Mouse (Mus musculus) layer of hippocampus, adult 8-10 months (tissue): Measurements from ENCODE around the gene Hes6. TPM values are rescaled to one million over a fixed set of nuclear protein-coding genes. Genes with fewer than 3 reads are reported as not detected.

Source experiments
- DNase-seq, 2 experiments: peaks; one replicate each; pipeline ENCODE4 v3.0.0; 2022; ENCODE audit warnings: low spot score in 2 of 2
- total RNA-seq, 4 experiments: library from RNA; stranded (reverse); gene quantifications; 2 replicates each; pipeline ENCODE4 v1.2.4; 2022

The Hes6 gene
- total RNA-seq, result 10 to 100 TPM; 15.0 to 20.8 (median 16.2) TPM

- DNase-seq, result peak; percentile 41 to 53
Measured at GRCm38 (mm10) chr1:91413898-91414594, at the start of gene Hes6. Gene Hes6 (minus strand): TSS chr1:91414038.

- no peak for DNase-seq
Measured at GRCm38 (mm10) chr1:91463336-91463995, 49.6 kb upstream of the Hes6 start.

- DNase-seq, result no peak
Measured at GRCm38 (mm10) chr1:91460564-91460963, 46.7 kb upstream of the Hes6 start.

DNA sequence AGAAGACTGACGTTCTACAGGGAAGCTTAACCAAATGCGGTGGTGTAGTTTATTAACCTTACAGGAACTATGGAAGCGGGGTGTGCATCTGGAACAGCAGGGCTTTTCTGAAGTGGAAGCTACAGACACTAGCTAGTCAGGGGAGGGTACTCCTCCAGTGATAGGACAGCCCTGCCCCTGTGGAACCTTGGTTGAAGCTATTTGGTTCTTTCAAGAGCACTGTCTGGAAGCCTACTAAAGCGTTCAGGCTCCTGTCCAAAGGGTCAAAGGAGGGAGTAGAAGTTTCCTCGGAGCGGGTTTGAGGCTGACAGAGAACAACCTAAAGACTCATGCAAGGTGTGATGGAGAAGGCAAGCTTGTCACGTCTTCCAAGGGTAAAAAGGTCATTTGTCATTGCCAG is 46.2 kb upstream of the Hes6 start:
- no peak for DNase-seq

DNA sequence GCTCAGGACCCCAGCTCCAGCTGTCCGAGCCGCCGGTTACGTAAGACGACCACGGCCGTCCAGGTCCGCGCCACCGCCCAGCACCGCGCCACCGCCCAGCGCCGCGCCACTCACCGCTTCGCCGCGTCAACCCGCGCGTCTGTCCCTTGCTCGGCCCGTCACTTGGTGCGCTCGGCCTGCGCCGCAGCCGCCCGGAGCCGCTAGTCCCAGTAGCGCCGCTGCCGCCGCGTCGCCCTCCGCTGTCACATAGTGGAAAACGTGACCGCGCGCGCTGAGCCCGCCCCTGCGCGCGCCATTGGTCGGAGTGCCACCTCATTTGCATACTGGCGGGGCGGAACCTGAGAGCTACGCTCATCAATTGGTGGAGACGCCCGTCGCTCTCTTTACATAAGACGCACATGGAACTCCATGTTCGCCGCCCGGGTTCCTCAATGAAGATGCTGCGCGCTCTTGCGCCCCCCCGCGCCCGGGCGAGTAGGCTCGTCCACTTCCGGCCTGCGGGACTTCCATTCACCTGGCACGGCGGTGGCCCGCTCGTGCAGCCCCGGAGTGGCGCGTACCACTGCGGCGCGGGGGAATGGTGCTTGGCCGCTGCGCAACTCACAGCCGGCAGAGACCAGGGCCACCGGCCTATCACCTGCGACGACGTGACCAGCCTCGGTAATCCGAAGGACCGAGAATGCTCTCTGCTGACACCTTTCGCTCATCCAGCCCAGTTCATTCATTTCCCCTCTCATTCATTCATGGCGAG is 45.4 kb upstream of the Hes6 start, which contains the start of gene Per2:
Gene Per2, minus strand, starts transcription at position 266 of the 751 bp plus-strand sequence.
- peak; percentile 99 to 100 for DNase-seq

GRCm38 (mm10) chr1:91458223-91458861 is 44.5 kb upstream of the Hes6 start:
- DNase-seq, result peak; percentile 42 to 52

DNA sequence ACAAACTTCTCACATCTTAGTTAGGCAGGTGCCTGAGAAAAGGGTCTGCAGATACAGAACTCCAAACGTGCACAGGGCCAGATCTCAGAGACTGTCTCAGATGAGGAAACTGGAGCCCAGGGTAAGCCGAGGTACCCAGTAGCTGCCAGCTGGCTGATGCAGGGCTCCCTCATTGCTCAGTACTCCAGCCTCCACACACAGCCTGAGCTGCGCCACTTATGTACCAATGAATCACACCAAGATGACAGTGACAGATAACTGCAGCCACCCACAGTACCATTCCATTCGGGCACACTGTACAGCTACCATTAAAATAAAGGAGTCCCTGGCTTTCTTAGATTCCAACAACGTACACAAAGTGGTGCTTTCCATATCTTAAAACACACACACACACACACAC is 43.9 kb upstream of the Hes6 start:
- peak; percentile 73 to 77 for DNase-seq

DNA sequence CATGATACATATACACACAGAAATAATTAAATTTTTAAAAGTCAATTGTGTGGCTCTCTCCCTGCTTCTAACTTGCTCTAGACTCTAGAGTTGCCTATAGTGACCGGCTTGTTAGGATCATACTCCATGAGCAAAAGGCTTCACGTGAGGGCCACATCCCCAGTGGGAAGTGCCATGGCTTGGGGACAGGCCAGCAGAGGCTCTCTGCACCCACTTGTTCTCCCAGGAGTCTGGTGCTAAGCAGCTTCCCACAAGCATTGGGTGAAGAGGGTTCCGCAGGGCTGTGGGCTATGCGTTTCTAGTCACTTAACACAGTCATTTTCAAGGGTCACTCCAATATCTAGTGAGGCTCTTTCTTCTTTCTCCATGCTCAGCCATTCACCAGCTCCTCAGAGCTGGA is 43.3 kb upstream of the Hes6 start:
- DNase-seq, result no peak

DNA sequence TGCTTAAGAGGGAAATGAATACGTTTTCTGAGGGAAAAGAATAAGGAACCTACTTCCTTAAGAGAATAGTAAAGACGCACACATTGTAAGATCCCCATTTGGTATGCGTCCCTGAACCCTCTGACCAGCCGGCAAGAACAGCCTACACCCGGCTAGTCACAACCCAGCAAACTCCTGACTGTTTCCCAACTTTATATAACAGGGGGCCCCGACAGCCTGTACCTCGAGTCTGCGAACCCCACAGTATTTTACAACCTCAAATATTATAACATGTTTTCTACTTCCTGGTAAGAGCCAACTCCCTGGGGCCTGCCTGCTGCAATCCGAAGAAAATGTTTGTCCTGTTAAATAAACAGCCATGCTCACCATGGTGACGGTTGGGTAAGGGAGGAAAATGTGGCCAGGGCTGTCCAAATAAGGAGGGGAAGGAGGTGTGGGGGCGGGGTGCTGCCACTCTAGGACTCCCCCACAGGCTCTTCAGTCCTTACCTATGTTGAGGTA is 42.5 kb upstream of the Hes6 start:
- DNase-seq, result peak; percentile 41 to 43

DNA sequence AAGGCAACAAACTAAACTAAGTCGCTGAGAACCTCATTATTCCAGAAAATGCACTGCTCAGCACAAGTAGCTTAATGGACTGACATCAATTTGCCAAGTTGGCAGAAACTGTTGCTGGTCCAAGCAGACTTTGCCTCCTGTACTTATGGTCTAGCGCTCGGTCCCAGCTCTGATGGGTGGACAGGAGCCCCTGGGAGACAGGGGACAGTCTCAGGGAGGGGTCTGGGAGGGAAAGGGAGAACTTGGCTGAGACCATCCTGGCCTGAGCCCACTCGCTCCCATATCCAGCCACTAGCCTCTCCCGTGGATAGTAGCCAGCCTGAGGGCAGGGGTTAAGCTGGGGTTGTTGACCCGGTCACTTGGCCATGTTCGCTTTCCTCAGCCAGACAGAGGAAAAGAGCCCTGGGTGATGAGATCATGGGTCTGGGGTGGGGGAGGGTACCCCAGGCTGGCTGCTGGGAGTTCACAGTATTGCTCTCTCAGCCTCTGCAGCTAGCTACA is 41.9 kb upstream of the Hes6 start:
- no peak for DNase-seq

DNA sequence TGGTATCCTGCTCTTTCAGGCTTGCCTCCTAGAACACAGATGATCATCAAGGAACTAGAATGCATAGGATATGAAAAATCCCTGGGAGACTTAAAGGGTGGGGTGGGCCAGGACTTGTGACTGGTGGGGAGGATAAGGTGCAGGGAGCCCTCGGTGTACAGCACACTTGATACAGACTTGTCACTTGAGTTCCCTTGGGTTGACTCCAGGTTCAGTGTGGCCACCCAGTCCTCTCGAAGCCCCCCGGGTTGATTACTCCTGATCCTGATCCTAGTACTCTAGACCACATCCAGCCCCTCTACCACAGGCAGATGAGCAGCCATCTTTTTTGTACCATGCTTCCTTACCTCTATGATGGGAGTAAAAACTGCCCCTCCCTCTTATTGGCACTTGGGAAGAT is 41.1 kb upstream of the Hes6 start:
- DNase-seq, result no peak

DNA sequence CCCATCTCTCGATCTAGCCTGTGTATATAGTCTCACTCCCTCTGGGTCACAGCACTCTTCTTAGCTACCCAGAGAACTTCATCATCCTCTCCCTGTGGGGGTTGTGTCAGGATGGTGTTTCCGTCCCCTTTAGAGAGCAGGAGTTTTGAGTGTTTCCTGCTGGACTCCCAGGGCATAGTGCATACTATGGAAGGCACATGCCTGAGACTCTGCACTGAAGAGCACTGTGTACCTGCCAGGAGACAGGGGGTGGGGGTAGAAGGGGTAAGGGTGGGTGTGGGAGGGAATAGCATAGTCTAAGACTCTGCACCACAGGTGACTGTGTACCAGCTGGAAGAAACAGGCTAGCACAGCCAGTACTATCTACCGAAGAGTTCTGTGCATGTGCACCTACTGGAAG is 40.5 kb upstream of the Hes6 start:
- no peak for DNase-seq

- DNase-seq, result no peak
Measured at GRCm38 (mm10) chr1:91453932-91454331, 40.1 kb upstream of the Hes6 start.

- DNase-seq, result no peak
Measured at GRCm38 (mm10) chr1:91451547-91452084, 37.8 kb upstream of the Hes6 start.

DNA sequence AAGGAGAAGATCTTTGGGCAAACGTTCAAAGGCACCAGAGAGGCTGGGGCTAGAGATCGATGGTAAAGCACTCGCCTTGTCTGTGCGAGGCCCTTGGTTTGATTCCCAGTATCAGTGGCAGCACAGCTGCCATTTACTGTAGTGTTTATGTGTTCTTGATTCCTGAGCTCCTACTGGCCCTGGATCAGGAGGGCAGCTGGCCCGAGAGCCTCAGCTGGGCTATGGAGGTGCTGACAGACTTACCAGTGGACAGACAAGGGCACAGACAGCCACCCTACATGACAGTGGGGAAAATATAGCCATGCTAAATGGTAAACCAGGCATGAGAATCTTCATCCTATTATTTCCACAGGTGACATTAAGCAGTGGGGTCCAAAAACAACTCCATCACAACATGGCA is 37.0 kb upstream of the Hes6 start:
- DNase-seq, result no peak

DNA sequence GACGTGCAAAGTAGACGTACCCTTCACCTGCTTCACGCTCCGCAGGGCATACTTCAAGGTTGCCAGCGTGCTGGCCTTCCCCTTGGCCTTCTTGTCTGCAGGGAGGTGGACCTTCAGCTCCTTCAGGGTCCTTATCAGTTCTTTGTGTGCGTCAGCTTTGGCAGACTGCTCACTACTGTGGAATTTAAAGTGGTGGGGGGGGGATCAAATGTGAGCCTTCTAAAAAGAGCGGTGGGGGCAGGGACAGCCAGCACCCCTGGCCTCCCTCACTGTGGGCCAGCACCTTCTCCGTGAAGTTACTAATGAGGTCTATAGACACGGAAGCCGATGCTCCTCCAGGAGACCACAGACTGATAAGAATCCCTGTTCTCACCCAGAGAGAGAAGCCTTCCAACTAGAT is 34.9 kb upstream of the Hes6 start:
- no peak for DNase-seq

- no peak for DNase-seq
Measured at GRCm38 (mm10) chr1:91446511-91446910, 32.7 kb upstream of the Hes6 start.

- no peak for DNase-seq
Measured at GRCm38 (mm10) chr1:91446060-91446459, 32.2 kb upstream of the Hes6 start.

DNA sequence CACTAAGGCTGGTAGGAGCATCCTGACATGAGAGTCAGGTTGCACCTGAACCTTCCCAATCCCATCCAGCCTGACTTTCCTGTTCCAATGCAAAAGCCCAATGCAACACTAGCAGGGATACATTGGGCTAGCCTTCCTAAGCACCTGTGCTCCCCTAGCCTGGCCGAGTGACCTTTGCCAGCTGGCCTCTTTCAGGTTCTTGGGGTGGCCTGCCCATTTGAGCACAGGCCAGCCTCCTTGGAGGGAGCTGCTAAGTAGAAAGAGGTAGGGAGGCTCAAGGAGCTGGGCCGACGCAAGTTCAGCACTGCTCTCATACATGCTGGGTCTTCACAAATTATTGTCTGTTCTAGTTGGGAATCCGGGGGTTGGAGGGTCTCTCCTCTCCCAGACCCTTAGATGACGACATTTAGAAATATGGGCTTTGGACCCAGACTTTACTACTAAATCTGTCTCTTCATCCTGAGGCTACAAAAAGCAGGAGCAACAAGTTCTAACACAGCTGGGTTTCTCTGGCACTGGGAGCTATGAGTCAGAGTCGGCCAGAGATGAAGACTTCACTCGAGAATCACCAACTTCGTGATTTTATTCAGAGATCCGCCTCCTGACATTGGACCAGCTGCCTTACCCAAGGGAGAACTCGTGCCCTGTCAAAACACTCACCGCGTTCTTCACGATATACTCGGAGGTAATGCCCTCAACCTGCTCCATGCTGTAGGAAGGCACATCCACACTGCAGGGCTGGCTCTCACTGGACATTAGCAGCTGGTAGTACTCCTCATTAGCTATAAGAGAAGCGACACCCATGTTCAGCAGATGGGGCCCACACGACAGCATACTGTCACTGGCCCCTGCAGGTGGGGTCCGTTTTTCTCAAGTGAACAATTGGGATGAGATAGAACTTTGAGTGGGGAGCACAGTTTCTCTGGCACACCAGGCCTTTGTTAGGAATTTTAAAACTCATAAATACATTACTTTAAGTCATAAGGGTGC is 31.3 kb upstream of the Hes6 start:
- no peak for DNase-seq
